In the genomic region with DNA sequence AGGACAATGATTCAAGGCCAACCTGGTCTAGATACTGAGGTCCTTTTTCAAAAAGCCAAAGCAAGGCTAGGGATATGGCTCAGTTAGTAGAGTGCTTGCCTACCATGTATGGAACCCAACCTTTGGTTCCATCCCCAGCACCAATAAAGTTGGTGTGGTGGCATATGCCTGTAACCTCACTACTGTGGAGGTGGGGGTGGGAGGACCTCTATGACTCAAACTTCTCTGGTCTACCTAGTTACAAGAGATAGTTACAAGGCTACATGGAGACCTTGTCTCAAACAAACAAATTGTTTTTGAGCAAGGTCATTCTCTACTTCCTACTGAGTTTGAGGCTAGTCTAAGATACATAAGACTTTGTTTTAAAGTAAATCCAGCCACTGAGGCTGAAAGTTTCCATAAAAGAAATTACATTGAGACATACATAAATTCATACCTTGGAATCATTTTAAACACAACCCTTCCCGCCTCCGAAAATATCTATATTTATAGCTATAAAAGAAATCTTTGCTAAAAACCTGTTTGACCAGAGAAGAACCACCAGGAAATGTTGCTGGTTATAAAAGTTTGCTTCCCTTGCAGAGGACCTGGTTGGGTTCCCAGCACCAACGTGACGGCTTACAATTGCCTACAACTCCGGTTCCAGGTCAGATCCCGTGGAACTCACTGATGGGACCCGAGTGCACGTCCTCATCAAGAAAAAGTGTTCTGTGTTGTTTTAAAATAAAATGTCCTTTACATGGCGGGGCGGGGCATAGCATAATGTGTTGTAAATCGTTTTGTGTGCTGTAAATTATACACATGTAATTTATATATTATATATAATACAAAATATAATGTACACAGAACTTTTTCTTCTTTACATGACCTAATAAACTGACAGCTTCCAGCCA, we compare ENCODE assay signal across 8 mouse cellular contexts. TPM values are rescaled to one million over a fixed set of nuclear protein-coding genes. Genes with fewer than 3 reads are reported as not detected.
DNase-seq lines count a peak whose midpoint lies in the region; ATAC-seq and TF ChIP-seq lines count a peak whose summit lies in the region.

No protein-coding gene starts in this region.

- H3K9ac ChIP-seq in forebrain, postnatal 0 days, result no peak overlapping the region
- peak overlapping the region; percentile 22; the same call in 1 of the 2 replicates for H3K9ac ChIP-seq in intestine, embryonic 15.5 days
- H3K9ac ChIP-seq in neural tube, embryonic 12.5 days, result 0 out of 2 replicates have a peak overlapping the region, but pooled peaks have one; percentile 47

- peak; percentile 29 for ATAC-seq in forebrain, postnatal 0 days
- ATAC-seq in intestine, embryonic 15.5 days, result peak; percentile 52
- ATAC-seq in neural tube, embryonic 12.5 days (ENCODE audit: low FRiP score, low read depth), result no peak; the same call in 1 of the 2 replicates

- peaks cover 3% of the 10 kb centered on the region for H3K4me1 ChIP-seq in lung, adult 2 months (ENCODE audit: control insufficient read depth, insufficient read depth, low read length)
- H3K4me1 ChIP-seq in brown adipose tissue, adult 24 weeks (ENCODE audit: control insufficient read depth, insufficient read depth, insufficient read length, low read length), result peaks cover 3% of the 10 kb centered on the region; the same call in 1 of the 2 replicates
- H3K4me1 ChIP-seq in forebrain, postnatal 0 days (ENCODE audit: insufficient read depth), result peaks cover 15% of the 10 kb centered on the region
- peaks cover 6% of the 10 kb centered on the region; the same call in 1 of the 2 replicates for H3K4me1 ChIP-seq in intestine, embryonic 15.5 days (replicated peaks)
- H3K4me1 ChIP-seq in neural tube, embryonic 12.5 days, result peaks cover 13% of the 10 kb centered on the region

- peak overlapping the region; percentile 53 for H3K4me2 ChIP-seq in forebrain, postnatal 0 days (ENCODE audit: low read depth)
- H3K4me2 ChIP-seq in intestine, embryonic 15.5 days (replicated peaks), result peak overlapping the region; percentile 69
- H3K4me2 ChIP-seq in neural tube, embryonic 12.5 days (replicated peaks), result peak overlapping the region; percentile 91

- no peak for TF ChIP-seq POLR2A in lung, adult 2 months (IDR thresholded peaks at IDR 0.05; ENCODE audit: borderline replicate concordance, extremely low read depth, low read depth, low read length)

- DNase-seq in lung, adult 2 months, result peak; percentile 36
- no peak for DNase-seq in lung, postnatal 36 days
- no peak for DNase-seq in forebrain, postnatal 0 days
- DNase-seq in liver, result peak; percentile 19
- DNase-seq in thymus, postnatal 4 days, result peak; percentile 52

- no peaks in the 10 kb centered on the region for H3K9me3 ChIP-seq in forebrain, postnatal 0 days (ENCODE audit: low read length)
- no peaks in the 10 kb centered on the region for H3K9me3 ChIP-seq in intestine, embryonic 15.5 days
- H3K9me3 ChIP-seq in neural tube, embryonic 12.5 days, result no peaks in the 10 kb centered on the region

- peak overlapping the region; percentile 72 for H3K4me3 ChIP-seq in lung, adult 2 months (replicated peaks; ENCODE audit: extremely low read depth, low read depth, low read length)
- H3K4me3 ChIP-seq in brown adipose tissue, adult 24 weeks (ENCODE audit: insufficient read depth, low read depth, low read length), result peak overlapping the region; percentile 58
- H3K4me3 ChIP-seq in forebrain, postnatal 0 days (ENCODE audit: low read depth, low read length), result peak overlapping the region; percentile 65
- H3K4me3 ChIP-seq in intestine, embryonic 15.5 days (replicated peaks), result peak overlapping the region; percentile 31
- peak overlapping the region; percentile 32 for H3K4me3 ChIP-seq in neural tube, embryonic 12.5 days

- peak overlapping the region; percentile 67 for H3K27ac ChIP-seq in brown adipose tissue, adult 24 weeks (replicated peaks; ENCODE audit: low read depth, low read length)
- H3K27ac ChIP-seq in forebrain, postnatal 0 days (ENCODE audit: low read depth, low read length), result no peak overlapping the region
- peak overlapping the region; percentile 74 for H3K27ac ChIP-seq in intestine, embryonic 15.5 days
- no peak overlapping the region for H3K27ac ChIP-seq in neural tube, embryonic 12.5 days

- no peaks in the 10 kb centered on the region for H3K36me3 ChIP-seq in forebrain, postnatal 0 days (ENCODE audit: insufficient read depth)
- H3K36me3 ChIP-seq in intestine, embryonic 15.5 days, result no peaks in the 10 kb centered on the region
- no peaks in the 10 kb centered on the region for H3K36me3 ChIP-seq in neural tube, embryonic 12.5 days

- no peaks in the 10 kb centered on the region for H3K27me3 ChIP-seq in forebrain, postnatal 0 days (ENCODE audit: insufficient read depth, low read length)
- no peaks in the 10 kb centered on the region for H3K27me3 ChIP-seq in intestine, embryonic 15.5 days (replicated peaks)
- no peaks in the 10 kb centered on the region for H3K27me3 ChIP-seq in neural tube, embryonic 12.5 days (replicated peaks)

- 4% methylated on average over 11 of the region's 11 CpGs for WGBS in lung, adult 2 months
- WGBS in forebrain, postnatal 0 days, result 11% methylated on average over 11 of the region's 11 CpGs
- WGBS in intestine, embryonic 15.5 days, result 8% methylated on average over 11 of the region's 11 CpGs
- 11% methylated on average over 11 of the region's 11 CpGs for WGBS in neural tube, embryonic 12.5 days

- TF ChIP-seq CTCF in lung, adult 2 months (IDR thresholded peaks at IDR 0.05; ENCODE audit: insufficient read depth, low read length), result no peak
- TF ChIP-seq CTCF in forebrain, postnatal 0 days (IDR thresholded peaks at IDR 0.05; ENCODE audit: low read depth), result no peak

RNA-seq across cellular contexts. Expression of gene Nop58, which starts 0.6 kb away (rescaled TPM):
- polyA plus RNA-seq in lung, adult 2 months (2012; rRNA removed), result 11.6 and 17.1 TPM in 2 replicates
- polyA plus RNA-seq in brown adipose tissue, adult 24 weeks (2012; ENCODE audit: insufficient read depth, insufficient read length, missing spikeins), result 31.9 and 35.1 TPM in 2 replicates
- total RNA-seq in forebrain, postnatal 0 days (2014; rRNA removed), result 79.6 and 91.1 TPM in 2 replicates
- polyA plus RNA-seq in forebrain, postnatal 0 days (2015; fragmentation: Nextera tagmentation; extraction: Ambion mirVana), result 106 and 143 TPM in 2 replicates
- 240 and 279 TPM in 2 replicates for polyA plus RNA-seq in intestine, embryonic 15.5 days (2015; fragmentation: Nextera tagmentation; extraction: Ambion mirVana)
- polyA plus RNA-seq in neural tube, embryonic 12.5 days (2016; fragmentation: Nextera tagmentation; extraction: Ambion mirVana), result 206 and 211 TPM in 2 replicates

RNA-seq across cellular contexts. Expression of gene Sumo1, which starts 13.5 kb away (rescaled TPM):
- 10.4 and 16.2 TPM in 2 replicates for polyA plus RNA-seq in lung, adult 2 months (2012; rRNA removed)
- polyA plus RNA-seq in brown adipose tissue, adult 24 weeks (2012; ENCODE audit: insufficient read depth, insufficient read length, missing spikeins), result 228 and 236 TPM in 2 replicates
- 172 and 182 TPM in 2 replicates for total RNA-seq in forebrain, postnatal 0 days (2014; rRNA removed)
- polyA plus RNA-seq in forebrain, postnatal 0 days (2015; fragmentation: Nextera tagmentation; extraction: Ambion mirVana), result 369 and 428 TPM in 2 replicates
- 316 and 375 TPM in 2 replicates for polyA plus RNA-seq in intestine, embryonic 15.5 days (2015; fragmentation: Nextera tagmentation; extraction: Ambion mirVana)
- 444 and 445 TPM in 2 replicates for polyA plus RNA-seq in neural tube, embryonic 12.5 days (2016; fragmentation: Nextera tagmentation; extraction: Ambion mirVana)

Comparison
In these comparisons a context has a peak if more than half of its experiments do, and no peak if none do; other contexts are left out.
1. DNase-seq: peak in lung, adult 2 months (single experiment), liver (single experiment) and thymus, postnatal 4 days (single experiment); none in lung, postnatal 36 days (single experiment) and forebrain, postnatal 0 days (single experiment).
2. H3K27ac ChIP-seq: peak in brown adipose tissue, adult 24 weeks (single experiment) and intestine, embryonic 15.5 days (single experiment); none in forebrain, postnatal 0 days (single experiment) and neural tube, embryonic 12.5 days (single experiment).
3. RNA of gene Sumo1, which starts 13.5 kb away (polyA plus RNA-seq): 444 to 445 TPM in neural tube, embryonic 12.5 days, 316 to 375 TPM in intestine, embryonic 15.5 days, 369 to 428 TPM in forebrain, postnatal 0 days and 228 to 236 TPM in brown adipose tissue, adult 24 weeks; 10.4 to 16.2 TPM in lung, adult 2 months; every median in the first group is over 10 times any median in the second.
4. Peak in every context shown above with its lines, with median percentiles within 50 percentile points of each other: H3K4me3 ChIP-seq and H3K4me2 ChIP-seq.